Mouse (Mus musculus) bone marrow macrophage, adult 2 months (primary cell): ENCODE data around the gene Atp1a2.

ENCODE experiments used
- CTCF ChIP-seq: IDR thresholded peaks from 2 replicates; pipeline ENCODE4 v1.5.1; 2012; ENCODE audit warnings: low read depth, mild to moderate bottlenecking, low read length, moderate library complexity
- POLR2A ChIP-seq: IDR thresholded peaks from 2 replicates; pipeline ENCODE4 v1.6.1; 2012; ENCODE audit warnings: mild to moderate bottlenecking, low read depth, low read length, borderline replicate concordance

DNA sequence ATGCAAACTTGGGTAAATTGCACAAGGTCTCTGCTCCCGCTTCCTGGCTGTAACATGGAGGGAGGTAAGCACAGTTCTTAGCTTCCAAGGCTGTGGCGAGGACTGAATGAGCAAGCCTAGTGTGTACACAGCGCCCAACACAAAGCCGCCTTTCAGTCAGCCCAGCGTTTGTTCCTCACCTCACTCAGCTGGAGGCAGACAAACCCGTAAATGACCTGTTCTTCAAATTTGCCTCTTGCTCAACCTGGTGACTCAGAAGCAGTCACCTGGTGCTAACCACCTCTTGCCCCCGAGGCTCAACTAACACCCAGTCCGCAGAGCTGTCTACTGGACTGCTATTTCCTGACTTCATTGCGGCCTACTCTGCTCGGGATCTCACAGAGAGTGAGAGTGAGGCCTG lies 10.1 kb upstream of the Atp1a2 start:
- TF ChIP-seq CTCF (no peak), POLR2A (no peak)
